Comparison of ENCODE assay signal across 25 mouse cellular contexts in genomic region chr2:105251978-105252377, GRCm38 (mm10). TPM values are rescaled to one million over a fixed set of nuclear protein-coding genes. Genes with fewer than 3 reads are reported as not detected.
DNase-seq lines count a peak whose midpoint lies in the region; ATAC-seq and TF ChIP-seq lines count a peak whose summit lies in the region.
"Had no signal": no experiment of that assay in that cellular context is flagged by ENCODE, and none has a peak within 500 bp of the region (broad histone marks: within the 10 kb centered on the region; RNA-seq: fewer than 3 reads in every experiment).

No protein-coding gene starts in this region.

- H3K4me1 ChIP-seq in heart, embryonic 10.5 days: 0 out of 2 replicates have a peak, but pooled peaks cover 2% of the 10 kb centered on the region
- no peaks in the 10 kb centered on the region for H3K4me1 ChIP-seq in G1E (ENCODE audit: insufficient read depth, low read depth, low read length)
- H3K4me1 ChIP-seq: forebrain, embryonic 10.5 days; hindbrain, embryonic 15.5 days; midbrain, embryonic 10.5 days had no signal

- H3K9me3 ChIP-seq in heart, embryonic 10.5 days: no peaks in the 10 kb centered on the region
- no peaks in the 10 kb centered on the region for H3K9me3 ChIP-seq in G1E (replicated peaks)
- H3K9me3 ChIP-seq: forebrain, embryonic 10.5 days; heart, embryonic 13.5 days; hindbrain, embryonic 15.5 days; midbrain, embryonic 10.5 days had no signal

- H3K27me3 ChIP-seq in heart, embryonic 10.5 days (ENCODE audit: insufficient read depth, poor library complexity, severe bottlenecking): peaks cover 10% of the 10 kb centered on the region; the same call in 1 of the 2 replicates
- H3K27me3 ChIP-seq in G1E (ENCODE audit: insufficient read depth, low read length): no peaks in the 10 kb centered on the region
- H3K27me3 ChIP-seq: heart, embryonic 13.5 days had no signal

- peak; percentile 13 for DNase-seq in heart, adult 8-10 months (ENCODE audit: low spot score)
- DNase-seq in heart, embryonic 10.5 days (ENCODE audit: low spot score): no peak
- DNase-seq in 3T3-L1 (ENCODE audit: low read depth, low spot score) (peak; percentile 65), G1E (ENCODE audit: low spot score) (no peak)
- DNase-seq in spleen, postnatal 4 days (ENCODE audit: low spot score in 2 of 2): no peak
- DNase-seq in gastrocnemius, adult 8-10 months (ENCODE audit: low spot score in 2 of 2): no peak
- no peak for DNase-seq in gastrocnemius, postnatal 10 days
- DNase-seq: adrenal gland, adult 8-10 months; cerebellum, adult 11-12 months; cerebellum, postnatal 25 days; forebrain, postnatal 0 days; kidney, postnatal 14 days; liver; lung, embryonic 14.5 days; lung, postnatal 36 days; thymus, postnatal 25 days had no signal

- no peak for TF ChIP-seq CTCF in G1E (IDR thresholded peaks at IDR 0.05; ENCODE audit: low read depth, low read length)

- 60% methylated on average over 3 of the region's 3 CpGs for WGBS in heart, embryonic 10.5 days

- no peak overlapping the region for H3K27ac ChIP-seq in heart, embryonic 10.5 days
- H3K27ac ChIP-seq: forebrain, embryonic 10.5 days; heart, embryonic 13.5 days; hindbrain, embryonic 15.5 days; layer of hippocampus, adult 2 months; midbrain, embryonic 10.5 days had no signal

- peak; percentile 66; the same call in 1 of the 2 replicates for ATAC-seq in G1E (ENCODE audit: extremely low read depth, insufficient number of reproducible peaks, low FRiP score, poor library complexity, severe bottlenecking)
- peak; percentile 78 for ATAC-seq in common myeloid progenitor, adult 5-6 weeks (replicated peaks; ENCODE audit: low read depth, poor library complexity, severe bottlenecking)
- ATAC-seq: forebrain, postnatal 0 days; intestine, embryonic 16.5 days had no signal

- H3K36me3 ChIP-seq in heart, embryonic 10.5 days: no peaks in the 10 kb centered on the region
- H3K36me3 ChIP-seq in G1E (replicated peaks): no peaks in the 10 kb centered on the region
- H3K36me3 ChIP-seq: forebrain, embryonic 10.5 days; heart, embryonic 13.5 days; hindbrain, embryonic 15.5 days; midbrain, embryonic 10.5 days had no signal

- no peak overlapping the region for H3K4me3 ChIP-seq in heart, embryonic 10.5 days
- no peak overlapping the region for H3K4me3 ChIP-seq in G1E (ENCODE audit: low read depth, low read length)
- H3K4me3 ChIP-seq: forebrain, embryonic 10.5 days; heart, embryonic 13.5 days; hindbrain, embryonic 15.5 days; layer of hippocampus, adult 2 months; midbrain, embryonic 10.5 days had no signal

RNA-seq across cellular contexts. Expression of gene Them7, which starts 27.9 kb away (rescaled TPM):
- total RNA-seq in heart, adult 8-10 months (2022): 1 to 10 TPM; 2.2 to 3.0 (median 2.6) TPM
- polyA plus RNA-seq in heart, embryonic 10.5 days (2016; fragmentation: Nextera tagmentation; extraction: Ambion mirVana): 1.0 and 2.7 TPM in 2 replicates
- total RNA-seq in G1E (2014; fragmentation: Nextera tagmentation) (not detected in 2 replicates), G1E (2017) (not detected in 2 replicates)
- not detected in 2 replicates for polyA plus RNA-seq in G1E (2012)
- 2.1 and 2.5 TPM in 2 replicates for total RNA-seq in common myeloid progenitor, adult 5-6 weeks (2017)
- not detected for total RNA-seq in gastrocnemius, adult 8-10 months (2022)
- total RNA-seq in gastrocnemius, postnatal 10 days (2021): not detected
- total RNA-seq: forebrain, postnatal 0 days; layer of hippocampus, adult 2 months; left cerebral cortex, postnatal 36 days; midbrain, postnatal 0 days had no signal
- polyA plus RNA-seq: forebrain, postnatal 0 days; midbrain, postnatal 0 days had no signal

Comparison
In these comparisons a context has a peak if more than half of its experiments do, and no peak if none do; other contexts are left out.
1. DNase-seq: peak in heart, adult 8-10 months (single experiment) and 3T3-L1 (single experiment); none in heart, embryonic 10.5 days (single experiment), G1E (single experiment), spleen, postnatal 4 days (0 of 2), gastrocnemius, adult 8-10 months (0 of 2) and gastrocnemius, postnatal 10 days (single experiment).